Mouse (Mus musculus) stomach, embryonic 15.5 days (tissue): Measurements from ENCODE around the gene Sf3b6. TPM values are rescaled to one million over a fixed set of nuclear protein-coding genes. Genes with fewer than 3 reads are reported as not detected.
"Not testable (repeated sequence)": the region's sequence is repeated elsewhere in the genome, so short reads cannot be mapped to it uniquely, and the experiment has no call there.

Experiments
- ATAC-seq: fragments of 200-750 bp; cut with Nextera tagmentation; 2 replicates; pipeline ENCODE4 v1.8.0; 2017; ENCODE audit warnings: low read depth, moderate number of reproducible peaks, moderate TSS enrichment; ENCODE audit not compliant: insufficient read depth, low FRiP score
- H3K27ac ChIP-seq: fragments of 300-500 bp; sonication (generic); 2 replicates; pipeline ENCODE4 v1.5.1; 2015; ENCODE audit warnings: mild to moderate bottlenecking, inconsistent platforms
- H3K27me3 ChIP-seq: fragments of 300-500 bp; sonication (generic); replicated peaks from 2 replicates; pipeline ENCODE4 v1.6.1; 2015; ENCODE audit warnings: inconsistent platforms
- H3K36me3 ChIP-seq: fragments of 300-500 bp; sonication (generic); 2 replicates; pipeline ENCODE4 v1.6.1; 2015; ENCODE audit warnings: inconsistent platforms
- H3K4me1 ChIP-seq: fragments of 300-500 bp; sonication (generic); 2 replicates; pipeline ENCODE4 v1.6.1; 2015; ENCODE audit warnings: inconsistent platforms
- H3K4me2 ChIP-seq: fragments of 300-500 bp; sonication (generic); 2 replicates; pipeline ENCODE4 v1.6.1; 2015; ENCODE audit warnings: mild to moderate bottlenecking, inconsistent platforms
- H3K4me3 ChIP-seq: fragments of 300-500 bp; sonication (generic); replicated peaks from 2 replicates; pipeline ENCODE4 v1.5.1; 2015; ENCODE audit warnings: inconsistent platforms
- H3K9ac ChIP-seq: fragments of 300-500 bp; sonication (generic); 2 replicates; pipeline ENCODE4 v1.6.1; 2015; ENCODE audit warnings: inconsistent platforms
- H3K9me3 ChIP-seq: fragments of 300-500 bp; sonication (generic); 2 replicates; pipeline ENCODE4 v1.6.1; 2016; ENCODE audit warnings: inconsistent platforms
- WGBS: fragments of 180-500 bp; shearing (Covaris S2); methylation state at CpG from one replicate; pipeline ENCODE4 v1.1.7; 2015; 5-methylcytosine and 5-hydroxymethylcytosine counted together
- polyA plus RNA-seq: library from polyadenylated mRNA; unstranded; fragments of >200 nt; fragmentation: Nextera tagmentation; extraction: Ambion mirVana; gene quantifications from 2 replicates; pipeline ENCODE4 v1.2.1, GENCODE M21; 2015

The Sf3b6 gene
- polyA plus RNA-seq = 207 and 267 TPM in 2 replicates

DNA sequence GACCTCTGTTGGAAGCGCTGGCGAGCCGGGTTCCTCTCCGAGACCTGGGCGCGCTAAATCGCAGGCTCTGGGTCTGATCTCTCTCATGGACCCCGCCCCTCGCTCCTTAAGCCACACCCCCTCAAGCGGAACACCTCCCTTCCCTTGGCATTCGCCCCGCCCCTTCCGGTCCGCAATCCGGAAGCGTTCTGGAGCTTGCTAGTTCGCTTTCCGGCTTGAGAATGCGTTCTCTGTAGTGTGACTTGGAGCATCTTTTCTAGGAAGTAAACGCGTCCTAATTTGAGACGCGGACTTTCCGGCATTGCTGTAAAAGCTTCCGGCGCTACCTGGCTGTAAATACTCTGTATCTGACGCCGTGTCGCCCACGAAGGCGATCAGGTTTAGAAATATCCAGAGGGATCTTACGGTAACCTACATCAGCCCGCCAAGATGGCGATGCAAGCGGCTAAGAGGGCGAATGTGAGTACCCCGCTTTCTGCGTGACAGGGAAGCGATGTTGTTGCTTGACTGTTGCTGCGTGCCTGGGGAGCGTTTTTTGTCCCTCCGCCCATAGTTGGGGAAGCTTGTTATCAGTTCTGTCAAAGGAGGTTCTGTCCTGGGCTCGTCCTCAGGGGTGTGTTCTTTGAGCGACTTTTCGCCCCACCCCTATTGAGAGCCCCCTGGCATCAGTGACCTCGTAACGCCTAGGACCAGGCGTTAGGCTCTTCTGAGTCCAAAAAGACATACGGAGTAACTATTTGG is at the start of gene Sf3b6:
Sf3b6 (plus strand) TSS at position 184 of the 741 bp plus-strand sequence.
- Histone ChIP-seq H3K36me3 (0 out of 2 replicates have a peak, but pooled peaks cover 6% of the 10 kb centered on the region), H3K27me3 (no peaks in the 10 kb centered on the region), H3K9me3 (no peaks in the 10 kb centered on the region), H3K4me2 (peak within 1 kb of the TSS; percentile 78), H3K4me3 (peak within 1 kb of the TSS; percentile 75), H3K27ac (peak within 1 kb of the TSS; percentile 97), H3K9ac (peak within 1 kb of the TSS; percentile 74), H3K4me1 (peaks cover 6% of the 10 kb centered on the region; the same call in 1 of the 2 replicates)
- WGBS = under 1% methylated on average over 49 of the region's 49 CpGs
- peak; percentile 97 for ATAC-seq

DNA sequence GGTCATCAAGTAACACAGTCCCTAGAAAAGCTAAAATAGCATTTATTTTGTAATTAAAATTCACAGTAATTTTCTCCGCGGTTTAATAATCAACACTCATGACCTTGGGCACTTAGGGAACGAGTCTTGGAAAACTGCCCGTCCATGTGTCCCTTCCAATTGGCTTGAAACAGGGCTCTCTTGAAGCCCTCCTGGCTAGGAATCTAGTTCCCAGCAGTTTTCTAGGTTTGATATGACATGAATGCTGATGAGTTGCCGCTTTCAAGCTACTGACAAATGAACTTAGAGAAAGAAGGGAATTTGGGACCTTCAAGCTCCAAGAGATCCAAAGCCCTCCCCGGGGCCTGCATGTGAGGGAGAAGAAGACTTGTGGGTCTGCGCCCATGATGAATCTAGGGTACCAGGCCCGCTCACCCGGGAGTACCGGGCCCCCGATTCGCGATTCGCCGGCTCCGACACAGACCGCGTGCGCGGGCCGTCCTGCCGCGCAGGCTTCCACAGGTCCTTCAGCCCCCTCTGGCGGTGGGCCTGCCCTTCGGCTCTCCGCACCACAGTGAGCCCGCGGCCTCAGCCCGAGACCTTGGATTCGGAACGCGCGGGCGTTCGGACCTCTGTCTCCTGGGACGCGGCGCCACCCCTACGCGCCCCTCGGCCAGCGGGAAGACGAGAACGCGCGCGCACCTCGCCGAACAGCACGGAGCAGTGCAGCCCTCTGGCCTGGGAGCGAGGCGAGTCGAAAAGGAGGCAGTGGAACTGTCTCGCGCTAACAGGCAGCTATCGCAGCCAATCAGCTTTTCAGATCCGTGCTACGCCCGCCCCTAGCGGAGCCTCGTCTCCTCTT is 48.6 kb upstream of the Sf3b6 start, which contains the start of the genes Pfn4 and Fam228b:
Pfn4 (plus strand) TSS at position 531 of the 841 bp plus-strand sequence.
Fam228b (minus strand) TSS at position 776 of the 841 bp plus-strand sequence.
- peak; percentile 97 for ATAC-seq
- H3K36me3 ChIP-seq = no peaks in the 10 kb centered on the region
- peak within 1 kb of the TSS; percentile 87 for H3K4me2 ChIP-seq
- H3K4me3 ChIP-seq = peak within 1 kb of the TSS; percentile 73
- 2% methylated on average over 61 of the region's 61 CpGs for WGBS
- H3K27me3 ChIP-seq = no peaks in the 10 kb centered on the region
- H3K27ac ChIP-seq = peak within 1 kb of the TSS; percentile 86
- no peaks in the 10 kb centered on the region for H3K9me3 ChIP-seq
- peak within 1 kb of the TSS; percentile 68; the same call in 1 of the 2 replicates for H3K9ac ChIP-seq
- 0 out of 2 replicates have a peak, but pooled peaks cover 3% of the 10 kb centered on the region for H3K4me1 ChIP-seq

DNA sequence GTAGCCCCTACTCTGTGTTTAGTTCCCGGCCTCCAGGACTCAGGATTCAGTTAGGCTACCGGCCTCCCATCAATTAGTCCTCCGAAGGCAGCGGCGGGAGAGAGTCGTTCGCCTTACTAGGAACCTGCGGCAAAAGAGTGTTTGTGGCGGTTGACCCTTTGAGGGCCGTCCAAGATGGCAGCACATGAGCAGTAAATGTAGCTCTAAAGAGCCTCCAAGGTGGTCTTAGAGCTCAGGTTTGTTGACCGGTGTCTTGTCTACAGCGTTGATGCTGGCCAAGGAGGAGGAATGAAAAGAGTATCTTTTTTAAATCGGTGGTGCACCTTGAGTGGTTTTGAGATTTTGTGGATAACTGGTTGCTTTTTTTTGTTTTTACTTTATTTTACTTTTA is 48.0 kb upstream of the Sf3b6 start:
- H3K36me3 ChIP-seq = no peaks in the 10 kb centered on the region
- peak overlapping the region; percentile 73 for H3K4me3 ChIP-seq
- H3K4me2 ChIP-seq = peak overlapping the region; percentile 87
- ATAC-seq = no peak; the same call in 1 of the 2 replicates
- no peaks in the 10 kb centered on the region for H3K9me3 ChIP-seq
- H3K27me3 ChIP-seq = no peaks in the 10 kb centered on the region
- peak overlapping the region; percentile 86; the same call in 1 of the 2 replicates for H3K27ac ChIP-seq
- H3K4me1 ChIP-seq = 0 out of 2 replicates have a peak, but pooled peaks cover 3% of the 10 kb centered on the region
- WGBS = 21% methylated on average over 13 of the region's 13 CpGs
- H3K9ac ChIP-seq = peak overlapping the region; percentile 68; the same call in 1 of the 2 replicates

DNA sequence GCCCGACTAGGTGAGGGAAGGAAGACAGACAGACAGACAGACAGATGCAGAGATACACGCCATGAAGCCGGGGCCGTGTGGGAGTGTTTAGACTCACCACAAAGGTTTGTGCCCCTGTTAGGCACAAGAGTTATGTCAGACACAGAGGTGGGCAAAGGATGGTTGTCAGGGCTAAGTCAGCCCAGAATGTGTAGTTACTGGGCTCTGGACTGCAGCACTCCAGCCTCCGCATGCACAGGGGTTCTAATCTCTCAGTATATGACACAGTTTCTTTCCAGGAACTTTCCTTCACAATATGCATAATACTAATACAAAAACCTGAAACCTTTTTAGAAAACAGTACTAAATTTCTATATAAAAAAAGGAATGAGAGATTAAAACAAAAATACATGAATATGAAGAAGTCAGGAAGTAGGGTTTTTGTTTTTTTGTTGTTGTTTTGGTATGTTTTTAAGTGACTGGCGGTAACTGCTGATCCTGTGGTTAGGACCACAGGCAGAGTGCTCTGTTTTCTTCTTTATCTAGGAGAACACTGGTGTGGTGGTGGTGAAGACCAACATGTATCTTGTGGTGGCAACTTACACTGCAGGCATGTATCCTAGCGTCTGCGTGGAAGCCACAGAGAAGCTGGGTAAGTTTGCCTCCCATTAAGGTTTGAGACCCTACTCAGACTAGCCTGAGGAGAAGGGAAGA is 42.3 kb upstream of the Sf3b6 start:
- Histone ChIP-seq H3K27ac (no peak overlapping the region), H3K9ac (no peak overlapping the region), H3K36me3 (no peaks in the 10 kb centered on the region), H3K27me3 (no peaks in the 10 kb centered on the region), H3K4me3 (no peak overlapping the region), H3K4me2 (no peak overlapping the region), H3K9me3 (no peaks in the 10 kb centered on the region), H3K4me1 (no peaks in the 10 kb centered on the region)
- no peak for ATAC-seq
- 82% methylated on average over 8 of the region's 8 CpGs for WGBS

DNA sequence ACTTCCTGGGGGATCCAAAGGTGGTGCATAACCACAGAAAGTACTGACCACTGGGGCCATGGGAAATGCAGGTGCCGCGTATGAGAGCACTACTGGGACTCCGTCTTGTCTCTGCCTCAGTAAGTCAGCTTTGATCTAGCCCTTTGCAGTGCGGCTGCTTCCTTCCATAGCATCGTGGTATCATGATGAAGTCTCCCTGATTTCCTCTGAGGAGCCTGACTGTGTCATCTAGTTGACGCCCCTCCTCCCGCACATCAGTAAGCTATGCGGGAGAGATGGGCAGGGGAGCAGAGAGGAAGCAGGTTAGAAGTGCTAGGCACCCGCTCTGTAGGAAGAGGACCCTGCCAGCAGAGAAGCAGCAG is 41.8 kb upstream of the Sf3b6 start:
- no peak overlapping the region for H3K4me2 ChIP-seq
- no peaks in the 10 kb centered on the region for H3K27me3 ChIP-seq
- no peak overlapping the region for H3K9ac ChIP-seq
- no peak overlapping the region for H3K4me3 ChIP-seq
- no peaks in the 10 kb centered on the region for H3K9me3 ChIP-seq
- no peak overlapping the region for H3K27ac ChIP-seq
- no peaks in the 10 kb centered on the region for H3K36me3 ChIP-seq
- WGBS = 67% methylated on average over 9 of the region's 9 CpGs
- H3K4me1 ChIP-seq = no peaks in the 10 kb centered on the region
- no peak for ATAC-seq

DNA sequence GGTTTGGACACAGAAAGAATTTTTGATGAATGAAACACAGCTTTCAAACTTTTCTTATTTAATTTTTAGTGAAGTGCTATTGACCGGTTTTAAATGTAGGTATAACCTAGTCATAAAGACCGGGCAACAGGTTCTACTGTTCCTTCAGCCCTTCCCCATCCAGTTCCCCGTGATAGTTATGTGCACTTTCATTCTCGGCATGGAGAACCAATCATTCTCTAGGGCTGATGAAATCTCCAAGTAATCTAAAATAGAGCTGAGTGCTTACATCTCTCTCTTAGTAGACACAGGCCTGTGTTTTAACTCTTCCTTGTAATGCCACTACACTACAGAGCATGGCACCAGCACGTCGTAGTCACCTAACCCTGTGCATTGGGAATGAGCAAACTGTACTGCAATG is 39.6 kb upstream of the Sf3b6 start:
- H3K4me1 ChIP-seq = no peaks in the 10 kb centered on the region
- H3K4me2 ChIP-seq = no peak overlapping the region
- no peaks in the 10 kb centered on the region for H3K27me3 ChIP-seq
- H3K36me3 ChIP-seq = no peaks in the 10 kb centered on the region
- no peak for ATAC-seq
- no peak overlapping the region for H3K27ac ChIP-seq
- 85% methylated on average over 6 of the region's 6 CpGs for WGBS
- H3K9me3 ChIP-seq = no peaks in the 10 kb centered on the region
- no peak overlapping the region for H3K4me3 ChIP-seq
- no peak overlapping the region for H3K9ac ChIP-seq

DNA sequence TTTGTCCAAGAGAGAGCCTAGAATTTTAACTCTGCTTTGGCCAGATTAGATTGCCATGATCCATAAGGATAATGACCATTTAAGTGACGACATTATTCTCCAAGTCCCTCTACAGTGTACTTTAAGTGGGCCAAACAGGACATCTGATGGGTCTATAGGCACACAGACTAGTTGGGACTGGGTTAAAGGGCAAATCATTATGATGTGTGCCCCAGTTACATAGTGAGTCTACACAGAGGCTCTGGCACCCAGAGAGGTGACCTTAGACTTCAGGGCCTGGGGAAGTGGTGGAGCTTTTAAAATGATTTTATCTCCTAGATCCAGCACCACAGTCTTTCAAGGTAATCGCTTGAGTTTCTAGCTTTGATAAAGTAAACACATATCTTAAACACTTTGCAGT is 37.1 kb upstream of the Sf3b6 start:
- H3K9ac ChIP-seq = no peak overlapping the region
- WGBS = 39% methylated on average over 2 of the region's 2 CpGs
- no peak for ATAC-seq
- no peaks in the 10 kb centered on the region for H3K4me1 ChIP-seq
- no peak overlapping the region for H3K4me2 ChIP-seq
- H3K27ac ChIP-seq = no peak overlapping the region
- H3K36me3 ChIP-seq = no peaks in the 10 kb centered on the region
- no peaks in the 10 kb centered on the region for H3K27me3 ChIP-seq
- H3K9me3 ChIP-seq = no peaks in the 10 kb centered on the region
- H3K4me3 ChIP-seq = no peak overlapping the region

DNA sequence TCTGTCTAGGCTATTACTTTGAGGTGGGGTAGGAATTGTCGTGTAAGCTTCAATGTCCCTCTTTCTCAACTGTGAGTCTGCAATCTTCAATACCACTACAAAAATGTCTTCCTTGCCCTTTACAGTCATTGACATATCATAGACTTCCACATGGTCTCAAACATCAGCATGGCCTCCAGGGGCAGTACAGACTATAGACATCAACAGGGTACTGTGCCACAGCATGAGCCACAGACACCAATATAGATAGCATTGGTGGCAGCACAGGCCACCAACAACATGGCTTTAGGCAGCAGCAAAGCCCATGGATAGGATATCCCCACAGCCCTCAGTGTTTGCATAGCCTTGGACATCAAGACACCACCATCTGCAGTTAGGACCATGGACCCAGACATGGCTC is 36.1 kb upstream of the Sf3b6 start:
- Histone ChIP-seq H3K36me3 (no peaks in the 10 kb centered on the region), H3K4me3 (no peak overlapping the region), H3K27ac (no peak overlapping the region), H3K4me2 (no peak overlapping the region), H3K9me3 (no peaks in the 10 kb centered on the region), H3K27me3 (no peaks in the 10 kb centered on the region), H3K9ac (no peak overlapping the region), H3K4me1 (no peaks in the 10 kb centered on the region)
- 89% methylated on average over 1 of the region's 1 CpGs for WGBS
- ATAC-seq = no peak

DNA sequence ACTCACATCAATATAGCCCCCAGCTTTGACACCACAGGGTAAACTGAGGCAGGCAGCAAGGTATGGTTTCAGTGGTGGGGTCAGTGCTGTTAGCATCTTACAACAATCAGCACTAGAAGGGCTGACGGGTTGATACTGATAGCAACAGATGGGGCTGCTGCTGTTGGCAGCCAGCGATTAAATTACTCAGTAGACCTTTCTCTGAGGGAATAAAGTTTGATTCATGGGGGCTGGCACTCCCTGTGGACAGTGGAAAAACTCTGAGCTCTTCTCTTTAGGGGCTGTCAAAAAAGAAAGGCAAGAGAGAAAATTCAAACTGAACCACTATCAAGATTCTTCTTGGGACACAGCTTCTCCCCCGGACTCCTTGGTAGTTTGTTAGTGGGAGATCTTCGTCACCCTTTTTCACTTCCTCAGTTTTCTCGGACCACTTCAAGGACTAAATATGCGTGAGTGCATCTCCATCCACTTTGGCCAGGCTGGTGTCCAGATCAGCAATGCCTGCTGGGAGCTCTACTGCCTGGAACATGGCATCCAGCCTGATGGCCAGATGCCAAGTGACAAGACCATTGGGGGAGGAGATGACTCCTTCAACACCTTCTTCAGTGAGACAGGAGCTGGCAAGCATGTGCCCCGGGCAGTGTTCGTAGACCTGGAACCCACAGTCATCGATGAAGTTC is 35.5 kb upstream of the Sf3b6 start:
- not testable (repeated sequence) for H3K9ac ChIP-seq, H3K4me2 ChIP-seq, H3K4me3 ChIP-seq, H3K9me3 ChIP-seq, H3K27me3 ChIP-seq, H3K27ac ChIP-seq, H3K36me3 ChIP-seq, ATAC-seq, H3K4me1 ChIP-seq
- WGBS = 81% methylated on average over 9 of the region's 9 CpGs

DNA sequence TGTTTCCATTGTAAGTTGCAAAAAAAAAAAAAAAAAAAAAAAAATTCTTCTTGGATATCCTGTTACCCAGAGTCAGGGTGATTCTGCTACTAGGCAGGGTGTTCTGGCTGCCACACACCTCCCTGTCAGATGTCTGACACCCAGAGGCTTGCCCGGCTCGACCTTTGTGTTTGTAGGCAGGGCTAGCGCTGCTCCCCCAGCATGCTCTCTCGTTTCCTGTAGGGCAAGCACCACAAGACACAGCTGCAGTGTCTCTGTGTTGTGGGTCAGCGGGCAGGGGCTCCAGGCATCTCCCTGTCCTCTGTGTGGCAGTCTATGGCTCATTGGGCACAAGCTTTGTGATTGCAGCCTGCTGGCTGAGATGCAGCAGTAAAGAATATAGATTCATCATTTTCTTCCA is 33.7 kb upstream of the Sf3b6 start:
- Histone ChIP-seq H3K4me1 (no peaks in the 10 kb centered on the region), H3K9me3 (no peaks in the 10 kb centered on the region), H3K4me3 (no peak overlapping the region), H3K9ac (no peak overlapping the region), H3K4me2 (no peak overlapping the region), H3K27me3 (no peaks in the 10 kb centered on the region), H3K27ac (no peak overlapping the region), H3K36me3 (no peaks in the 10 kb centered on the region)
- ATAC-seq = no peak
- 59% methylated on average over 5 of the region's 5 CpGs for WGBS

DNA sequence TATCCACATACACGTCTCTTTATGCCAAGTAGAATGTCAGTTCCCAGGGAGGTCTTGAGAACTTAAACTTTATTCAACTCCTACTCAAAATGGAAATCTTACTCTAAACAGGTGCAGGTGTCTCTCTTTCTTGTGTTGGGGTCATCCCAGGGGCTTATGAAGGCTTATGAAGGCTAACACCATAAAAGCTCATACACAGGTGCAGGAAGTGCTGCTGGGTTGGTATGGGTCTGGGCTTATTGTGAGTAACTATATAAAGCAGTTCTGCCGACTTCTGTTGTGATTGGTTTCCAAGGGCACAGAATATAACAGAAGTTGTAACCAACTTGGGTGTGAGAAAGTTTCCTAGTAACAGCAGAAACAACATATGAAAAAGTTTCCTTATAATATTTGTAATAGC is 32.9 kb upstream of the Sf3b6 start:
- Histone ChIP-seq H3K9ac (no peak overlapping the region), H3K27me3 (no peaks in the 10 kb centered on the region), H3K4me3 (no peak overlapping the region), H3K27ac (no peak overlapping the region), H3K4me1 (no peaks in the 10 kb centered on the region), H3K36me3 (no peaks in the 10 kb centered on the region), H3K4me2 (no peak overlapping the region), H3K9me3 (no peaks in the 10 kb centered on the region)
- WGBS = 58% methylated on average over 2 of the region's 2 CpGs
- no peak for ATAC-seq
